Mouse (Mus musculus): ENCODE results near the gene Foxn3. TPM values are rescaled to one million over a fixed set of nuclear protein-coding genes. Genes with fewer than 3 reads are reported as not detected.
"Not testable (repeated sequence)": the region's sequence is repeated elsewhere in the genome, so short reads cannot be mapped to it uniquely, and the experiment has no call there.

Foxn3 gene
- polyA plus RNA-seq, 1 experiment from 2014 or later: 69.1 TPM

- Histone ChIP-seq H3K4me2 (no peak overlapping the region), H3K4me3 (ENCODE audit: low read depth, low read length) (no peak overlapping the region), H3K4me1 (ENCODE audit: insufficient read depth) (no peaks in the 10 kb centered on the region), H3K9ac (no peak overlapping the region), H3K27ac (ENCODE audit: low read depth) (no peak overlapping the region), H3K9me3 (ENCODE audit: low read depth, low read length) (no peaks in the 10 kb centered on the region), H3K36me3 (ENCODE audit: insufficient read depth) (peaks cover 6% of the 10 kb centered on the region), H3K27me3 (ENCODE audit: insufficient read depth, low read length) (no peaks in the 10 kb centered on the region)
- no peak for TF ChIP-seq CTCF (IDR thresholded peaks at IDR 0.05; ENCODE audit: low read depth)
- DNase-seq (no peak), ATAC-seq (ENCODE audit: insufficient read depth) (no peak)
- 78% methylated on average over 5 of the region's 5 CpGs for WGBS
Measured at GRCm38 (mm10) chr12:99195655-99196054, 367.7 kb downstream of the Foxn3 start.

- not testable (repeated sequence) for H3K9ac ChIP-seq; H3K4me1 ChIP-seq (ENCODE audit: insufficient read depth); DNase-seq; H3K4me2 ChIP-seq; H3K27ac ChIP-seq (ENCODE audit: low read depth); H3K36me3 ChIP-seq (ENCODE audit: insufficient read depth); H3K9me3 ChIP-seq (ENCODE audit: low read depth, low read length); ATAC-seq (ENCODE audit: insufficient read depth); H3K27me3 ChIP-seq (ENCODE audit: insufficient read depth, low read length); H3K4me3 ChIP-seq (ENCODE audit: low read depth, low read length)
- WGBS: 90% methylated on average over 17 of the region's 17 CpGs
Measured at GRCm38 (mm10) chr12:99194120-99194519, 369.3 kb downstream of the Foxn3 start.

- ATAC-seq (ENCODE audit: insufficient read depth) (no peak), DNase-seq (no peak)
- Histone ChIP-seq H3K9me3 (ENCODE audit: low read depth, low read length) (no peaks in the 10 kb centered on the region), H3K4me2 (no peak overlapping the region), H3K4me1 (ENCODE audit: insufficient read depth) (no peaks in the 10 kb centered on the region), H3K9ac (no peak overlapping the region), H3K36me3 (ENCODE audit: insufficient read depth) (no peaks in the 10 kb centered on the region; the same call in 1 of the 2 replicates), H3K4me3 (ENCODE audit: low read depth, low read length) (no peak overlapping the region), H3K27ac (ENCODE audit: low read depth) (no peak overlapping the region), H3K27me3 (ENCODE audit: insufficient read depth, low read length) (no peaks in the 10 kb centered on the region)
- 92% methylated on average over 4 of the region's 4 CpGs for WGBS
- no peak for TF ChIP-seq CTCF (IDR thresholded peaks at IDR 0.05; ENCODE audit: low read depth)
Measured at GRCm38 (mm10) chr12:99187671-99188070, 375.7 kb downstream of the Foxn3 start.

GRCm38 (mm10) chr12:99186239-99186638, 377.1 kb downstream of the Foxn3 start:
- WGBS: 68% methylated on average over 4 of the region's 4 CpGs
- no peak overlapping the region for H3K4me3 ChIP-seq (ENCODE audit: low read depth, low read length)

GRCm38 (mm10) chr12:99183261-99183792, 380.1 kb downstream of the Foxn3 start:
- DNase-seq (no peak), ATAC-seq (ENCODE audit: insufficient read depth) (no peak)
- no peaks in the 10 kb centered on the region for H3K27me3 ChIP-seq (ENCODE audit: insufficient read depth, low read length)
- TF ChIP-seq CTCF (IDR thresholded peaks at IDR 0.05; ENCODE audit: low read depth): no peak
- no peak overlapping the region for H3K27ac ChIP-seq (ENCODE audit: low read depth)
- H3K9me3 ChIP-seq (ENCODE audit: low read depth, low read length): no peaks in the 10 kb centered on the region
- WGBS: 70% methylated on average over 7 of the region's 7 CpGs
- H3K4me1 ChIP-seq (ENCODE audit: insufficient read depth): no peaks in the 10 kb centered on the region
- no peak overlapping the region for H3K4me3 ChIP-seq (ENCODE audit: low read depth, low read length)
- no peaks in the 10 kb centered on the region for H3K36me3 ChIP-seq (ENCODE audit: insufficient read depth)
- H3K4me2 ChIP-seq: no peak overlapping the region
- no peak overlapping the region for H3K9ac ChIP-seq

More at GRCm38 (mm10) chr12:99186239-99186638, 377.1 kb downstream of the Foxn3 start:
- Histone ChIP-seq H3K27me3 (ENCODE audit: insufficient read depth, low read length) (no peaks in the 10 kb centered on the region), H3K36me3 (ENCODE audit: insufficient read depth) (no peaks in the 10 kb centered on the region; the same call in 1 of the 2 replicates), H3K9me3 (ENCODE audit: low read depth, low read length) (no peaks in the 10 kb centered on the region), H3K27ac (ENCODE audit: low read depth) (no peak overlapping the region), H3K4me2 (no peak overlapping the region), H3K4me1 (ENCODE audit: insufficient read depth) (no peaks in the 10 kb centered on the region), H3K9ac (no peak overlapping the region)
- no peak for ATAC-seq (ENCODE audit: insufficient read depth)
- no peak for DNase-seq
- no peak for TF ChIP-seq CTCF (IDR thresholded peaks at IDR 0.05; ENCODE audit: low read depth)

- ATAC-seq (ENCODE audit: insufficient read depth) (no peak), DNase-seq (no peak)
- Histone ChIP-seq H3K4me1 (ENCODE audit: insufficient read depth) (no peaks in the 10 kb centered on the region), H3K36me3 (ENCODE audit: insufficient read depth) (no peaks in the 10 kb centered on the region), H3K27me3 (ENCODE audit: insufficient read depth, low read length) (no peaks in the 10 kb centered on the region), H3K27ac (ENCODE audit: low read depth) (no peak overlapping the region), H3K4me2 (no peak overlapping the region), H3K9ac (no peak overlapping the region), H3K9me3 (ENCODE audit: low read depth, low read length) (no peaks in the 10 kb centered on the region), H3K4me3 (ENCODE audit: low read depth, low read length) (no peak overlapping the region)
- 87% methylated on average over 3 of the region's 3 CpGs for WGBS
- TF ChIP-seq CTCF (IDR thresholded peaks at IDR 0.05; ENCODE audit: low read depth): no peak
Measured at GRCm38 (mm10) chr12:99182338-99182737, 381.0 kb downstream of the Foxn3 start.

GRCm38 (mm10) chr12:99180234-99180824, 383.1 kb downstream of the Foxn3 start:
- Histone ChIP-seq H3K4me1 (ENCODE audit: insufficient read depth) (no peaks in the 10 kb centered on the region), H3K27ac (ENCODE audit: low read depth) (no peak overlapping the region), H3K9ac (no peak overlapping the region), H3K9me3 (ENCODE audit: low read depth, low read length) (no peaks in the 10 kb centered on the region), H3K27me3 (ENCODE audit: insufficient read depth, low read length) (no peaks in the 10 kb centered on the region), H3K4me2 (no peak overlapping the region), H3K4me3 (ENCODE audit: low read depth, low read length) (no peak overlapping the region), H3K36me3 (ENCODE audit: insufficient read depth) (no peaks in the 10 kb centered on the region)
- ATAC-seq (ENCODE audit: insufficient read depth) (no peak), DNase-seq (no peak)
- WGBS: 59% methylated on average over 3 of the region's 3 CpGs
- TF ChIP-seq CTCF (IDR thresholded peaks at IDR 0.05; ENCODE audit: low read depth): no peak
